Mouse (Mus musculus): ENCODE data around the gene Ccr6. TPM values are rescaled to one million over a fixed set of nuclear protein-coding genes. Genes with fewer than 3 reads are reported as not detected.

Ccr6 gene
- polyA plus RNA-seq, 1 experiment from 2014 or later = 0.11 TPM

DNA sequence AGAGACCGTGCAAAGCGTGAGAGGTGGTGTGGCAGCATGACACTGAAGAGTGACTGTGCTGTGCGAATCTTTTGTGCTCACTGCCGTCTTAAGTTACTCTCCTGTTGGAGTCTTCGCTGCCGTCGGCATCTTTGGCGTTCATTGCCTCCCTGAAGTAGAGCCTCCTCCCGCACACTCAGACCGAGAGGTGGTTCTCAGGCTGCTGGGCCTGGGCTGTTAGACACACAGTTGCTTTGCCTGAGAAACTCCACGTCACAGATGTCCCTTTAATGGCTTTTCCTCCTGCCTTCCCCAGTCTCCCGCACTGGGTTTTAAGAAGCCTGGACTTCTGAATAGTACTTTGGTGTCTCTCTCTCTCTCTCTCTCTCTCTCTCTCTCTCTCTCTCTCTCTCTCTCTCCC lies 5.8 kb downstream of the Ccr6 start:
- Histone ChIP-seq H3K27ac (ENCODE audit: low read depth, low read length) (no peak overlapping the region), H3K27me3 (ENCODE audit: control insufficient read depth, insufficient read depth, low read length) (no peaks in the 10 kb centered on the region), H3K36me3 (ENCODE audit: control insufficient read depth, insufficient read depth, low read length) (no peaks in the 10 kb centered on the region), H3K4me2 (no peak overlapping the region), H3K9me3 (ENCODE audit: control insufficient read depth, low read length) (no peaks in the 10 kb centered on the region), H3K4me3 (ENCODE audit: low read depth, low read length) (no peak overlapping the region), H3K9ac (ENCODE audit: low read length) (no peak overlapping the region), H3K4me1 (ENCODE audit: control insufficient read depth, insufficient read depth, low read length) (no peaks in the 10 kb centered on the region)
- 78% methylated on average over 12 of the region's 12 CpGs for WGBS
- ATAC-seq (ENCODE audit: low FRiP score) (no peak), DNase-seq (ENCODE audit: low spot score, missing footprints) (no peak)

DNA sequence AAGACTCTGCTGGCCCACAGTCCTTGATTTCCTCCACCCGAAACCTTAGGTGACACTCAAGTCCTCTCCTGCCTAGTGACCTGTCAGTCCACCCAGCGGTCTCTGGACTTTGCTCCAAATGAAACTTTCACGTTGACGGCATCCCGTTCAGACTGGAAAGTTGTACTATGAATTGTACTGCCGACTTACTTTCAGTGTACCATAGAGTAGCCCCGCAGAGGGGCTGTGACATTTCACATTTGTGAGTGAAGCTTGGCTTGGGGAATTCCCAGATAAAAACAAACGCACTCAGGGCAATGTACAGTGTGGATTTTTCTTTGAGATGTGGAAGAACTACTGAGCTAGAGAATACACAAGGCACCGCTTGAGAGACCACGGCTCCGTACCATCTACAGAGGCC lies 6.3 kb downstream of the Ccr6 start:
- DNase-seq (ENCODE audit: low spot score, missing footprints) (no peak), ATAC-seq (ENCODE audit: low FRiP score) (no peak)
- Histone ChIP-seq H3K9me3 (ENCODE audit: control insufficient read depth, low read length) (no peaks in the 10 kb centered on the region), H3K36me3 (ENCODE audit: control insufficient read depth, insufficient read depth, low read length) (no peaks in the 10 kb centered on the region), H3K4me1 (ENCODE audit: control insufficient read depth, insufficient read depth, low read length) (no peaks in the 10 kb centered on the region), H3K9ac (ENCODE audit: low read length) (no peak overlapping the region), H3K4me2 (no peak overlapping the region), H3K27ac (ENCODE audit: low read depth, low read length) (no peak overlapping the region), H3K4me3 (ENCODE audit: low read depth, low read length) (no peak overlapping the region), H3K27me3 (ENCODE audit: control insufficient read depth, insufficient read depth, low read length) (no peaks in the 10 kb centered on the region)
- 93% methylated on average over 11 of the region's 11 CpGs for WGBS

DNA sequence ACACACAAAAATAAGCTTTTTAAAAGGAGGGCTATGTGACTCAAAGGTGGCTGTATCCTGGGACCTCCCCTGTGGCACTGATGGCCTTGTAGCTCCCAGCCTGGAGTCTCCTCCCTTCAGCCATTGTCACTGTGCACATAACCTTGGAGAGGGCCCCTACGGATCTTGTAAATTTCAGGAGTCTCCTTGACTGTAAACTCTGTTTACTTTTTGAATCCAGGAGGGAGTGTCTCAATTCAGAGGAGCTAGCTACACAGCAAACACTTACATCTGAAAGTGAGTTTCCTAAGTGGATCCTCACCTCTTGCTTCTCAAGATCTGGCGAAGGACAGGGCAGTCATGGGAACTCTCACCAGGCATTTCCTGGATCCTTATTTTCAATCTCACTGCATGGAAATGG lies 8.3 kb downstream of the Ccr6 start:
- 84% methylated on average over 2 of the region's 2 CpGs for WGBS
- no peak for ATAC-seq (ENCODE audit: low FRiP score)

DNA sequence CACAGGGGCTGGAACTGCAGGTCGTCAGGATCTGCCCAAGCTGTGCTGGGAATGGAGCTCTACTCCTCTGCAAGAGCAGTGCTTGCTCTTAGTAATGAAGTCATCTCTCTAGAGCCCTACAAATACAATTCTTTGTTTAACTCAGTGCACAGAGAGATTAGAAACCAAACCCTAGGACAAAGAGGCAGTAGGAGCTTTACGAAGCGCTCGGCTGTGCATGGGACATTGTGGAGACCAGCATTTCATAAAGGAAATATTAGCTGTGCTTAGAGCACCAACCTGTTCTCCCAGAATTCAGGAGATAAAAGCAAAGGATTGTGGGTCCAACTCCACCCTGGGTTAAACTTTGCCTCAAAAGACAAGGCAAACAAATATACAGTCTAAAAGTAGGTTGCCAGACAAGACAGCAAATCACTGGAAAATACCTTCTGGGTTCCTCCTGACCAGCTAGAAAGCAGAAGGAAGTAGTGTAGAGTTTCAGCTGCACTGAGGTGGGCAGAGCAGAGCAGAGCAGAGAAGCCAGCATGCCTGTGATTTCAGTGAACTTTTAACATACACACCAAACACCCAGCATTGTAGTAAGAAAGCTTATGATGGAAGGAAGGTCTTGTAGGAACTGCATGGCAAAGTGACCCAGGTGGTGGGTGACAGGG lies 10.4 kb downstream of the Ccr6 start:
- no peak overlapping the region for H3K4me2 ChIP-seq
- H3K27ac ChIP-seq (ENCODE audit: low read depth, low read length) = no peak overlapping the region
- H3K27me3 ChIP-seq (ENCODE audit: control insufficient read depth, insufficient read depth, low read length) = no peaks in the 10 kb centered on the region
- no peaks in the 10 kb centered on the region for H3K9me3 ChIP-seq (ENCODE audit: control insufficient read depth, low read length)
- no peaks in the 10 kb centered on the region for H3K4me1 ChIP-seq (ENCODE audit: control insufficient read depth, insufficient read depth, low read length)
- ATAC-seq (ENCODE audit: low FRiP score) (no peak), DNase-seq (ENCODE audit: low spot score, missing footprints) (no peak)
- no peak overlapping the region for H3K4me3 ChIP-seq (ENCODE audit: low read depth, low read length)
- no peaks in the 10 kb centered on the region for H3K36me3 ChIP-seq (ENCODE audit: control insufficient read depth, insufficient read depth, low read length)
- 74% methylated on average over 4 of the region's 4 CpGs for WGBS
- no peak overlapping the region for H3K9ac ChIP-seq (ENCODE audit: low read length)

More for the DNA sequence above, 8.3 kb downstream of the Ccr6 start:
- H3K27me3 ChIP-seq (ENCODE audit: control insufficient read depth, insufficient read depth, low read length) = no peaks in the 10 kb centered on the region
- H3K4me3 ChIP-seq (ENCODE audit: low read depth, low read length) = no peak overlapping the region
- no peaks in the 10 kb centered on the region for H3K36me3 ChIP-seq (ENCODE audit: control insufficient read depth, insufficient read depth, low read length)
- H3K9ac ChIP-seq (ENCODE audit: low read length) = no peak overlapping the region
- no peak overlapping the region for H3K4me2 ChIP-seq
- no peak for DNase-seq (ENCODE audit: low spot score, missing footprints)
- no peak overlapping the region for H3K27ac ChIP-seq (ENCODE audit: low read depth, low read length)
- no peaks in the 10 kb centered on the region for H3K9me3 ChIP-seq (ENCODE audit: control insufficient read depth, low read length)
- no peaks in the 10 kb centered on the region for H3K4me1 ChIP-seq (ENCODE audit: control insufficient read depth, insufficient read depth, low read length)

DNA sequence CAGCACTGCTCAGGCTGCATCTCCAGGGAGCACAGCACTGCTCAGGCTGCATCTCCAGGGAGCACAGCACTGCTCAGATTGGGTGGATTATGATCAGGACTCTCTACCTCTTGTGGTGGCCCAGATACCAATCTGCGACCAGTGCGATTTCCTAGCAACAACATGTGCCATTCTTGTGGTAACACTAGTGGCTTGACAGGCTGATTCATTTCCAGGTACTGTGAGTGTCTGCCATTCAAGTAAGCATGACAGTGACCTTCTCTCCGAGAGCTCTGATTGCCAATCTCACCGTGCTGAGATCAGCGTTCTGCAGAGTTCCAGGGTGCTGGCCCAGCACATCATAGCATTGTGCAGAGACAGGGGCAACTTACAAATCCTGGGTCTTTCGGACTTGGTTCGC lies 15.9 kb downstream of the Ccr6 start:
- H3K9ac ChIP-seq (ENCODE audit: low read length) = no peak overlapping the region

DNA sequence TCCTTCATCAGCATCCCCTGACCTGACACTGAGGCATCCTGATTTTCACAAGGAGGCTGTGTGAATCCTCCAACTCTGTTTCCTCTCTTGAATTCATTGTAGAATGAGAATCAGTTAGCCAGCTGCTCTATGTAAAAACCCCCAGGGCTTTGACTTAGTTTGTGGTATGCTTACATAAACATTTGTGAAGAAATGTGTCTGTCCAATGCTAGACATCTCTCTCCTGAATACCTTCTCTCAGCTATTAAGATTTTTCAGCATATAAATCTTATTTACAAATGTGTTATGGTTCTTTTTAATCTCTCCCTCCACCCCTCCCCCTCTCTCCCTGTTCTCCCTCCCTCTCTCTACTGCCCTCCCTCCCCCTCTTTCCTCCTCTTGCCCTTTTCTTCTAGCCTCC lies 18.4 kb downstream of the Ccr6 start:
- Histone ChIP-seq H3K27me3 (ENCODE audit: control insufficient read depth, insufficient read depth, low read length) (no peaks in the 10 kb centered on the region), H3K4me1 (ENCODE audit: control insufficient read depth, insufficient read depth, low read length) (no peaks in the 10 kb centered on the region), H3K4me2 (no peak overlapping the region), H3K9ac (ENCODE audit: low read length) (no peak overlapping the region), H3K27ac (ENCODE audit: low read depth, low read length) (no peak overlapping the region), H3K9me3 (ENCODE audit: control insufficient read depth, low read length) (no peaks in the 10 kb centered on the region), H3K36me3 (ENCODE audit: control insufficient read depth, insufficient read depth, low read length) (no peaks in the 10 kb centered on the region), H3K4me3 (ENCODE audit: low read depth, low read length) (no peak overlapping the region)
- ATAC-seq (ENCODE audit: low FRiP score) = no peak
- peak; percentile 56 for DNase-seq (ENCODE audit: low spot score, missing footprints)

More for the DNA sequence above, 15.9 kb downstream of the Ccr6 start:
- no peaks in the 10 kb centered on the region for H3K9me3 ChIP-seq (ENCODE audit: control insufficient read depth, low read length)
- no peaks in the 10 kb centered on the region for H3K4me1 ChIP-seq (ENCODE audit: control insufficient read depth, insufficient read depth, low read length)
- H3K36me3 ChIP-seq (ENCODE audit: control insufficient read depth, insufficient read depth, low read length) = no peaks in the 10 kb centered on the region
- no peaks in the 10 kb centered on the region for H3K27me3 ChIP-seq (ENCODE audit: control insufficient read depth, insufficient read depth, low read length)
- no peak overlapping the region for H3K4me2 ChIP-seq
- DNase-seq (ENCODE audit: low spot score, missing footprints) = peak; percentile 68
- H3K27ac ChIP-seq (ENCODE audit: low read depth, low read length) = no peak overlapping the region
- ATAC-seq (ENCODE audit: low FRiP score) = no peak
- no peak overlapping the region for H3K4me3 ChIP-seq (ENCODE audit: low read depth, low read length)
- 91% methylated on average over 7 of the region's 7 CpGs for WGBS

DNA sequence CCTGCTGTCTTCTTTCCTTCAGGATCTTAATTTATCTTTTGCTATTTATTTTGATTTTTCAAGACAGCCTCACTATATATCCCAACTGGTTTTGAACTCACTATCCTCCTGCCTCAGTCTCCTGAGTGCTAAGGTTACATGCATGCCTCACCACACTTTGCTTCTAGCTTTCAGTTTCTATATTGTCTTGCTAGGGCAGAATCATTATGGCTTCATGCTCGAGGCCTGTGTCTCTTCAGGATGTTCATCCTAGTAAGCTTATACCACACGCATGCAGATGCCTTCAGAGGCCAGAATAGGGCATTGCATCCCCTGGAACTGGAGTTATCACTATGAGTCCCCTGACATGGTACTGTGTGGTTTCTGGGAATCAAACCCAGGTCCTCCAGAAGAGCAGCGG lies 19.1 kb downstream of the Ccr6 start:
- no peaks in the 10 kb centered on the region for H3K4me1 ChIP-seq (ENCODE audit: control insufficient read depth, insufficient read depth, low read length)
- H3K9ac ChIP-seq (ENCODE audit: low read length) = no peak overlapping the region
- no peaks in the 10 kb centered on the region for H3K9me3 ChIP-seq (ENCODE audit: control insufficient read depth, low read length)
- H3K4me3 ChIP-seq (ENCODE audit: low read depth, low read length) = no peak overlapping the region
- no peak overlapping the region for H3K4me2 ChIP-seq
- no peaks in the 10 kb centered on the region for H3K36me3 ChIP-seq (ENCODE audit: control insufficient read depth, insufficient read depth, low read length)
- ATAC-seq (ENCODE audit: low FRiP score) = no peak
- H3K27ac ChIP-seq (ENCODE audit: low read depth, low read length) = no peak overlapping the region
- 77% methylated on average over 3 of the region's 3 CpGs for WGBS
- H3K27me3 ChIP-seq (ENCODE audit: control insufficient read depth, insufficient read depth, low read length) = no peaks in the 10 kb centered on the region
- DNase-seq (ENCODE audit: low spot score, missing footprints) = no peak

DNA sequence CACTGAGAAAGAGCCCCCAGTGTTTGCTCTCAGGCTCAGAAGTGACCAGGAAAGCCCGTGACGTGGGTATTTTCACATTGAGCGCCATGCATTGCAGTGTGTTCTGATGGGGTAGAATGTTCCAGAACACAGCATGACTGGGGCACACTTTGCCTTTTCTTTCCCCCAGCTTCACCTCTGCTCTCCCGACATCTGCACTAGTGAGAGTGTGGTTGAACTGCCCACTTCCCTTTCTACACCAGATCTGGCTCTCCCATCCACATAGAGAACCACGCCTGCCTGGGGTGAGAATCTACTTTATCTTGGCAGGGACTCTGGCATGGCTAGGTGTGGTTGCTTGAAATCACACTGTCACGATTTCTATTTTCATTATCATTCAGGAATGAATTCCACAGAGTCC lies 19.7 kb downstream of the Ccr6 start:
- Histone ChIP-seq H3K36me3 (ENCODE audit: control insufficient read depth, insufficient read depth, low read length) (no peaks in the 10 kb centered on the region), H3K4me1 (ENCODE audit: control insufficient read depth, insufficient read depth, low read length) (no peaks in the 10 kb centered on the region), H3K4me2 (no peak overlapping the region), H3K4me3 (ENCODE audit: low read depth, low read length) (no peak overlapping the region), H3K27me3 (ENCODE audit: control insufficient read depth, insufficient read depth, low read length) (no peaks in the 10 kb centered on the region), H3K9me3 (ENCODE audit: control insufficient read depth, low read length) (no peaks in the 10 kb centered on the region), H3K27ac (ENCODE audit: low read depth, low read length) (no peak overlapping the region), H3K9ac (ENCODE audit: low read length) (no peak overlapping the region)
- ATAC-seq (ENCODE audit: low FRiP score) (no peak), DNase-seq (ENCODE audit: low spot score, missing footprints) (peak; percentile 64)
- 86% methylated on average over 6 of the region's 6 CpGs for whole genome bisulfite sequencing

DNA sequence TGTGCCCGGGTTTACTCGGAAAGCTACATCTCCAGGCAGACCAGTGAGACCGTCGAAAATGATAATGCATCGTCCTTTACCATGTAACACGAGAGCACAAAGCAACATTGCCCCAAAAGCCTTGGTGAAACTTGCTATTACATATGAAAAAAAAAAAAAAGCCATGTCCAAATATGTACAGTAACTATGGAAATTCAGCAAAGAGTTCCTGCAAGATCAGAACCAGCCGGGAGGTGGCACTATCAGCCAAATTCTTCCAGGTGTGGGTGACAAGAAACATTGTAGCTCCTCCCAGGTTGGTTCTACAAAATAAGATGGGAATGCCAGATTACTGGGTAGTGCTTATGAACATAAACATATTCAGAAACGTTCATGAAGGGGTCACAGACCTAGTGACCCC lies 21.1 kb downstream of the Ccr6 start:
- H3K27ac ChIP-seq (ENCODE audit: low read depth, low read length) = no peak overlapping the region
- no peak overlapping the region for H3K9ac ChIP-seq (ENCODE audit: low read length)
- H3K27me3 ChIP-seq (ENCODE audit: control insufficient read depth, insufficient read depth, low read length) = no peaks in the 10 kb centered on the region
- H3K9me3 ChIP-seq (ENCODE audit: control insufficient read depth, low read length) = no peaks in the 10 kb centered on the region
- no peaks in the 10 kb centered on the region for H3K4me1 ChIP-seq (ENCODE audit: control insufficient read depth, insufficient read depth, low read length)
- WGBS = 76% methylated on average over 8 of the region's 8 CpGs
- DNase-seq (ENCODE audit: low spot score, missing footprints) = no peak
- no peak overlapping the region for H3K4me3 ChIP-seq (ENCODE audit: low read depth, low read length)
- no peaks in the 10 kb centered on the region for H3K36me3 ChIP-seq (ENCODE audit: control insufficient read depth, insufficient read depth, low read length)
- H3K4me2 ChIP-seq = no peak overlapping the region
- no peak for ATAC-seq (ENCODE audit: low FRiP score)

All from midbrain, embryonic 11.5 days (tissue).